Mouse (Mus musculus): ENCODE data around the gene Atp8b4.

- TF ChIP-seq CTCF (IDR thresholded peaks at IDR 0.05; ENCODE audit: low read depth, low read length) (no peak), POLR2A (IDR thresholded peaks at IDR 0.05; ENCODE audit: insufficient read depth, low read length) (no peak)
Observed at GRCm38 (mm10) chr2:126432481-126433066, 67.9 kb downstream of the Atp8b4 start.

Data from ES-Bruce4 (cell line).